Mouse (Mus musculus): ENCODE results near the gene Anapc10. TPM values are rescaled to one million over a fixed set of nuclear protein-coding genes. Genes with fewer than 3 reads are reported as not detected.
"Not testable (repeated sequence)": the region's sequence is repeated elsewhere in the genome, so short reads cannot be mapped to it uniquely, and the experiment has no call there.

Gene Anapc10
- polyA plus RNA-seq, 1 experiment from 2014 or later, result 7.7 TPM

- Histone ChIP-seq H3K27me3 (ENCODE audit: control insufficient read depth, insufficient read depth, low read depth, low read length) (no peaks in the 10 kb centered on the region), H3K27ac (ENCODE audit: low read length) (no peak overlapping the region), H3K36me3 (ENCODE audit: control insufficient read depth, insufficient read depth) (peaks cover 2% of the 10 kb centered on the region; the same call in 1 of the 2 replicates), H3K9ac (ENCODE audit: low read depth, low read length) (no peak overlapping the region), H3K4me1 (ENCODE audit: control insufficient read depth, low read depth, low read length) (peaks cover 5% of the 10 kb centered on the region), H3K4me3 (ENCODE audit: low read depth, low read length) (no peak overlapping the region), H3K4me2 (ENCODE audit: low read depth, low read length) (peak overlapping the region; percentile 69), H3K9me3 (replicated peaks; ENCODE audit: control insufficient read depth, low read length) (no peaks in the 10 kb centered on the region)
- ATAC-seq (ENCODE audit: low read depth), result no peak
- 44% methylated on average over 6 of the region's 6 CpGs for WGBS (ENCODE audit: insufficient replicate concordance)
These were observed 1.1 kb downstream of the Anapc10 start for GRCm38 (mm10) chr8:79712676-79713075.

DNA sequence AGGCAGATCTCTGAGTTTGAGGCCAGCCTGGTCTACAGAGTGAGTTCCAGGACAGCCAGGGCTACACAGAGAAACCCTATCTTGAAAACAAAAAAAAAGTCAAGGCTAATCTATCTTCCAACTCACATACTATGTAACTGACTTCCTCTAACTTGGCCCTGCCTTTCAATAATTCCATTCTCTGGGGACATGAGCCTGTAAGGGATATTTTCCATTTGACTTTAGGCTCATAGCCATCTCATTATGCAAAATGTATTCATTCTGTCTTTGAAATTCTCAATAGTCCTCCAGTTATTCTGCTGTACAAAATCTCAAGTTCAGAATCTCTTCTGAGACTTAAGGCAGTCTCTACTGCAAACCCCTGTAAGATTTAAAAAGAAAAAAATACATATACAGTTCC lies 9.9 kb downstream of the Anapc10 start:
- Histone ChIP-seq H3K4me2 (ENCODE audit: low read depth, low read length) (no peak overlapping the region), H3K27me3 (ENCODE audit: control insufficient read depth, insufficient read depth, low read depth, low read length) (no peaks in the 10 kb centered on the region), H3K4me1 (ENCODE audit: control insufficient read depth, low read depth, low read length) (no peaks in the 10 kb centered on the region), H3K9ac (ENCODE audit: low read depth, low read length) (no peak overlapping the region), H3K36me3 (ENCODE audit: control insufficient read depth, insufficient read depth) (no peaks in the 10 kb centered on the region; the same call in 1 of the 2 replicates), H3K27ac (ENCODE audit: low read length) (no peak overlapping the region), H3K9me3 (replicated peaks; ENCODE audit: control insufficient read depth, low read length) (no peaks in the 10 kb centered on the region), H3K4me3 (ENCODE audit: low read depth, low read length) (no peak overlapping the region)
- no peak for ATAC-seq (ENCODE audit: low read depth)

DNA sequence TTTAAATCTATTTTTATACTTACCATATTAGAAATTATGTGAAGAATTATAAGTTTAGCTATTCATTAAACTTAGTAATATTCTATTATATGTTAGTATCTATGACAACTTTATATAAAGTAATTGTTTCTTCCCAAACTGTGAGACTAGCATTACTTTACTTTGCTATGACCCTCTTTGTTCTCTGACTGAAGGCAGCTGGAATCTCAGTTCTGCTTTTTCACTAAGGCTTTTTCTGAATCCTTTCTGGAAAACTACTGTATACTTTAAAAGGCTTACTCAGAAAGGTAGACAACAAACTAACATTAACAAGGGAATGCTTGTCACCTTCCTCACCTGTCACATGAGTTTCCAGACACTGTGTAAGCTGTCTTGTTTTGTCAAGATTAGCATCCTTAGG lies 11.7 kb downstream of the Anapc10 start:
- H3K36me3 ChIP-seq (ENCODE audit: control insufficient read depth, insufficient read depth), result no peaks in the 10 kb centered on the region; the same call in 1 of the 2 replicates

GRCm38 (mm10) chr8:79724589-79724988 lies 13.0 kb downstream of the Anapc10 start:
- WGBS (ENCODE audit: insufficient replicate concordance), result 40% methylated on average over 3 of the region's 3 CpGs
- Histone ChIP-seq H3K36me3 (ENCODE audit: control insufficient read depth, insufficient read depth) (no peaks in the 10 kb centered on the region; the same call in 1 of the 2 replicates), H3K4me1 (ENCODE audit: control insufficient read depth, low read depth, low read length) (no peaks in the 10 kb centered on the region), H3K9me3 (replicated peaks; ENCODE audit: control insufficient read depth, low read length) (no peaks in the 10 kb centered on the region), H3K9ac (ENCODE audit: low read depth, low read length) (no peak overlapping the region), H3K27me3 (ENCODE audit: control insufficient read depth, insufficient read depth, low read depth, low read length) (no peaks in the 10 kb centered on the region), H3K27ac (ENCODE audit: low read length) (no peak overlapping the region), H3K4me3 (ENCODE audit: low read depth, low read length) (no peak overlapping the region), H3K4me2 (ENCODE audit: low read depth, low read length) (no peak overlapping the region)
- no peak for ATAC-seq (ENCODE audit: low read depth)

More for the DNA sequence above, 11.7 kb downstream of the Anapc10 start:
- Histone ChIP-seq H3K4me3 (ENCODE audit: low read depth, low read length) (no peak overlapping the region), H3K4me2 (ENCODE audit: low read depth, low read length) (no peak overlapping the region), H3K9ac (ENCODE audit: low read depth, low read length) (no peak overlapping the region), H3K27me3 (ENCODE audit: control insufficient read depth, insufficient read depth, low read depth, low read length) (no peaks in the 10 kb centered on the region), H3K9me3 (replicated peaks; ENCODE audit: control insufficient read depth, low read length) (no peaks in the 10 kb centered on the region), H3K27ac (ENCODE audit: low read length) (no peak overlapping the region), H3K4me1 (ENCODE audit: control insufficient read depth, low read depth, low read length) (no peaks in the 10 kb centered on the region)
- ATAC-seq (ENCODE audit: low read depth), result no peak

GRCm38 (mm10) chr8:79727900-79728299 lies 16.3 kb downstream of the Anapc10 start:
- Histone ChIP-seq H3K36me3 (ENCODE audit: control insufficient read depth, insufficient read depth) (no peaks in the 10 kb centered on the region), H3K4me3 (ENCODE audit: low read depth, low read length) (no peak overlapping the region), H3K4me1 (ENCODE audit: control insufficient read depth, low read depth, low read length) (no peaks in the 10 kb centered on the region), H3K27me3 (ENCODE audit: control insufficient read depth, insufficient read depth, low read depth, low read length) (no peaks in the 10 kb centered on the region), H3K4me2 (ENCODE audit: low read depth, low read length) (no peak overlapping the region), H3K9ac (ENCODE audit: low read depth, low read length) (no peak overlapping the region), H3K27ac (ENCODE audit: low read length) (no peak overlapping the region), H3K9me3 (replicated peaks; ENCODE audit: control insufficient read depth, low read length) (no peaks in the 10 kb centered on the region)
- no peak for ATAC-seq (ENCODE audit: low read depth)
- WGBS (ENCODE audit: insufficient replicate concordance), result 84% methylated on average over 1 of the region's 1 CpGs

- Histone ChIP-seq H3K36me3 (ENCODE audit: control insufficient read depth, insufficient read depth) (no peaks in the 10 kb centered on the region), H3K27ac (ENCODE audit: low read length) (no peak overlapping the region), H3K9me3 (replicated peaks; ENCODE audit: control insufficient read depth, low read length) (no peaks in the 10 kb centered on the region), H3K4me1 (ENCODE audit: control insufficient read depth, low read depth, low read length) (no peaks in the 10 kb centered on the region), H3K9ac (ENCODE audit: low read depth, low read length) (no peak overlapping the region), H3K4me3 (ENCODE audit: low read depth, low read length) (no peak overlapping the region), H3K27me3 (ENCODE audit: control insufficient read depth, insufficient read depth, low read depth, low read length) (no peaks in the 10 kb centered on the region), H3K4me2 (ENCODE audit: low read depth, low read length) (no peak overlapping the region)
- WGBS (ENCODE audit: insufficient replicate concordance), result 18% methylated on average over 2 of the region's 2 CpGs
- 0 out of 2 replicates have a peak, but pooled peaks have one; percentile 41 for ATAC-seq (ENCODE audit: low read depth)
These were observed 22.7 kb downstream of the Anapc10 start for GRCm38 (mm10) chr8:79734304-79734703.

GRCm38 (mm10) chr8:79748171-79748570 lies 36.6 kb downstream of the Anapc10 start:
- Histone ChIP-seq H3K4me1 (ENCODE audit: control insufficient read depth, low read depth, low read length) (no peaks in the 10 kb centered on the region), H3K4me3 (ENCODE audit: low read depth, low read length) (no peak overlapping the region), H3K9me3 (replicated peaks; ENCODE audit: control insufficient read depth, low read length) (no peaks in the 10 kb centered on the region), H3K9ac (ENCODE audit: low read depth, low read length) (no peak overlapping the region), H3K36me3 (ENCODE audit: control insufficient read depth, insufficient read depth) (no peaks in the 10 kb centered on the region), H3K27me3 (ENCODE audit: control insufficient read depth, insufficient read depth, low read depth, low read length) (no peaks in the 10 kb centered on the region), H3K27ac (ENCODE audit: low read length) (no peak overlapping the region), H3K4me2 (ENCODE audit: low read depth, low read length) (no peak overlapping the region)
- ATAC-seq (ENCODE audit: low read depth), result no peak
- WGBS (ENCODE audit: insufficient replicate concordance), result 55% methylated on average over 2 of the region's 2 CpGs

DNA sequence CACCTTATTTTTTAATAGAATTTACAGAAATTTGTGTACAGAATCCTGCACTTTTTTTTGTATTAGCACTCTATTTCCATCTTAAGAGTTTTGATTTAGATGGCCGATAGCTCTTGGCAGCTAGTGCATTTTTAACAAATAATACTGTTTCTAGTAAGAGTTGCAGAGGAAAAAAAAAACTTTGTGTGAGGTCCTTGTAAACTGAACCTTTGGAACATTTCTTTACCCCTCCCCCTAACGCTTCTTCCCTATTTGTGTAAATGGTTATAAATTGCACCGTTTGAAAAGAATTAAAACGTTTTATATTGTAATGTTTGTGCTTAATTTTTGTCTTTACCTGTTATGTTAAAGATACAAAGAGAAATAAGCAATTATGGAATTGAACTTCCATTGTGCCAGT lies 37.0 kb downstream of the Anapc10 start:
- no peak overlapping the region for H3K4me2 ChIP-seq (ENCODE audit: low read depth, low read length)
- H3K9ac ChIP-seq (ENCODE audit: low read depth, low read length), result no peak overlapping the region
- H3K4me1 ChIP-seq (ENCODE audit: control insufficient read depth, low read depth, low read length), result no peaks in the 10 kb centered on the region
- no peak overlapping the region for H3K27ac ChIP-seq (ENCODE audit: low read length)
- ATAC-seq (ENCODE audit: low read depth), result no peak
- WGBS (ENCODE audit: insufficient replicate concordance), result 57% methylated on average over 4 of the region's 4 CpGs
- H3K27me3 ChIP-seq (ENCODE audit: control insufficient read depth, insufficient read depth, low read depth, low read length), result no peaks in the 10 kb centered on the region
- H3K4me3 ChIP-seq (ENCODE audit: low read depth, low read length), result no peak overlapping the region
- no peaks in the 10 kb centered on the region for H3K36me3 ChIP-seq (ENCODE audit: control insufficient read depth, insufficient read depth)
- no peaks in the 10 kb centered on the region for H3K9me3 ChIP-seq (replicated peaks; ENCODE audit: control insufficient read depth, low read length)

DNA sequence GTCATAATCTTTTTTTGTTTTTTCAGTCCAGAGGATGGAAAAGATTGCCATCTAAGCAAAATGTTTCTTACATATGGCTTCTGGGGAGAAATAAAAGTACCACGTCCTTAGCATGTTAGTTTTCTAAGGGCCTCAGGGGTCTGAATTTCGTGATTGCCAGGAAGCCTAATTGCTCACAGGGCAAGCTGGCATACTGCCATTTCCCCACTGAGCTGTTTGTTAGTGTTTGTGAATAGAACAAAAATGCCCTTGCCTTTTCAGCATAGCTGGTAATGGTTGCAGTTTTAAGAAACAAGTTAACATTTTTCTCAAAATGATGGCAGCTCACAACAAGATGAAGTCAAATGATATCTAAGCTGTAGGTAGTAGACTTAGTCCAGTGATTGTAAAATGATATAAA lies 38.7 kb downstream of the Anapc10 start:
- Histone ChIP-seq H3K27ac (ENCODE audit: low read length) (no peak overlapping the region), H3K9ac (ENCODE audit: low read depth, low read length) (no peak overlapping the region), H3K9me3 (replicated peaks; ENCODE audit: control insufficient read depth, low read length) (no peaks in the 10 kb centered on the region), H3K27me3 (ENCODE audit: control insufficient read depth, insufficient read depth, low read depth, low read length) (no peaks in the 10 kb centered on the region), H3K4me2 (ENCODE audit: low read depth, low read length) (no peak overlapping the region), H3K4me1 (ENCODE audit: control insufficient read depth, low read depth, low read length) (no peaks in the 10 kb centered on the region), H3K36me3 (ENCODE audit: control insufficient read depth, insufficient read depth) (no peaks in the 10 kb centered on the region), H3K4me3 (ENCODE audit: low read depth, low read length) (no peak overlapping the region)
- no peak for ATAC-seq (ENCODE audit: low read depth)
- 66% methylated on average over 2 of the region's 2 CpGs for WGBS (ENCODE audit: insufficient replicate concordance)

- not testable (repeated sequence) for ATAC-seq (ENCODE audit: low read depth); H3K27me3 ChIP-seq (ENCODE audit: control insufficient read depth, insufficient read depth, low read depth, low read length); H3K27ac ChIP-seq (ENCODE audit: low read length); H3K4me2 ChIP-seq (ENCODE audit: low read depth, low read length); H3K4me1 ChIP-seq (ENCODE audit: control insufficient read depth, low read depth, low read length); H3K36me3 ChIP-seq (ENCODE audit: control insufficient read depth, insufficient read depth); H3K9ac ChIP-seq (ENCODE audit: low read depth, low read length); H3K4me3 ChIP-seq (ENCODE audit: low read depth, low read length); H3K9me3 ChIP-seq (replicated peaks; ENCODE audit: control insufficient read depth, low read length)
- WGBS (ENCODE audit: insufficient replicate concordance), result 57% methylated on average over 2 of the region's 2 CpGs
These were observed 83.3 kb downstream of the Anapc10 start for GRCm38 (mm10) chr8:79794873-79795272.

All from liver, embryonic 16.5 days (tissue).